Mouse (Mus musculus) lung, postnatal 0 days (tissue): ENCODE results near the gene Banp. TPM values are rescaled to one million over a fixed set of nuclear protein-coding genes. Genes with fewer than 3 reads are reported as not detected.

Source experiments
- ATAC-seq: fragments of 200-750 bp; cut with Nextera tagmentation; 2 replicates; pipeline ENCODE4 v1.8.0; 2017; ENCODE audit warnings: moderate library complexity
- DNase-seq: peaks from one replicate; pipeline ENCODE4 v3.0.0-alpha.2; 2016; ENCODE audit warnings: low spot score
- H3K27ac ChIP-seq: fragments of 300-500 bp; sonication (generic); 2 replicates; pipeline ENCODE4 v1.5.1; 2014; ENCODE audit warnings: antibody characterized with exemption, mild to moderate bottlenecking, low read length, mixed read lengths
- H3K27me3 ChIP-seq: fragments of 300-500 bp; sonication (generic); replicated peaks from 2 replicates; pipeline ENCODE4 v1.6.1; 2014; ENCODE audit warnings: low read length, mixed read lengths; ENCODE audit not compliant: insufficient read depth
- H3K36me3 ChIP-seq: fragments of 300-500 bp; sonication (generic); 2 replicates; pipeline ENCODE4 v1.6.1; 2014; ENCODE audit warnings: low read length, mixed read lengths; ENCODE audit not compliant: insufficient read depth
- H3K4me1 ChIP-seq: fragments of 300-500 bp; sonication (generic); 2 replicates; pipeline ENCODE4 v1.6.1; 2014; ENCODE audit warnings: antibody characterized with exemption, low read depth, low read length, mixed read lengths; ENCODE audit not compliant: insufficient read depth
- H3K4me2 ChIP-seq: fragments of 300-500 bp; sonication (generic); replicated peaks from 2 replicates; pipeline ENCODE4 v1.6.1; 2014; ENCODE audit warnings: low read depth, mild to moderate bottlenecking, low read length, moderate library complexity, mixed read lengths
- H3K4me3 ChIP-seq: fragments of 300-500 bp; sonication (generic); 2 replicates; pipeline ENCODE4 v1.5.1; 2014; ENCODE audit warnings: low read depth, low read length
- H3K9ac ChIP-seq: fragments of 300-500 bp; sonication (generic); replicated peaks from 2 replicates; pipeline ENCODE4 v1.6.1; 2014; ENCODE audit warnings: low read depth, mild to moderate bottlenecking
- H3K9me3 ChIP-seq: fragments of 300-500 bp; sonication (generic); 2 replicates; pipeline ENCODE4 v1.6.1; 2016; ENCODE audit warnings: low read length, mixed read lengths
- CTCF ChIP-seq: IDR thresholded peaks from 2 replicates; pipeline ENCODE4 v1.5.1; 2016; ENCODE audit warnings: antibody characterized with exemption, mild to moderate bottlenecking
- EP300 ChIP-seq: IDR thresholded peaks from 2 replicates; pipeline ENCODE4 v1.6.1; 2016; ENCODE audit warnings: antibody characterized with exemption, mild to moderate bottlenecking, control low read depth
- WGBS: fragments of 180-500 bp; shearing (Covaris S2); extraction: QIAGEN DNeasy Blood & Tissue Kit; methylation state at CpG from one replicate; pipeline ENCODE4 v1.1.7; 2014; 5-methylcytosine and 5-hydroxymethylcytosine counted together
- polyA plus RNA-seq: library from polyadenylated mRNA; unstranded; fragments of >200 nt; fragmentation: Nextera tagmentation; extraction: Ambion mirVana; gene quantifications from 2 replicates; pipeline ENCODE4 v1.2.1, GENCODE M21; 2015

The Banp gene
- polyA plus RNA-seq, 1 experiment from 2014 or later = 17.1 TPM

GRCm38 (mm10) chr8:121952122-121952521 is 2.6 kb downstream of the Banp start:
- no peak for TF ChIP-seq EP300
- no peak for TF ChIP-seq CTCF
- H3K27me3 ChIP-seq = no peaks in the 10 kb centered on the region
- ATAC-seq (no peak), DNase-seq (no peak)
- no peak overlapping the region for H3K27ac ChIP-seq
- peaks cover 14% of the 10 kb centered on the region; the same call in 1 of the 2 replicates for H3K4me1 ChIP-seq
- peak overlapping the region; percentile 72 for H3K4me2 ChIP-seq
- 0 out of 2 replicates have a peak, but pooled peaks cover 4% of the 10 kb centered on the region for H3K36me3 ChIP-seq
- H3K9me3 ChIP-seq = no peaks in the 10 kb centered on the region
- no peak overlapping the region for H3K9ac ChIP-seq
- H3K4me3 ChIP-seq = no peak overlapping the region

GRCm38 (mm10) chr8:121952800-121953199 is 3.2 kb downstream of the Banp start:
- H3K4me3 ChIP-seq = no peak overlapping the region
- peaks cover 14% of the 10 kb centered on the region; the same call in 1 of the 2 replicates for H3K4me1 ChIP-seq

GRCm38 (mm10) chr8:121953821-121954545 is 4.4 kb downstream of the Banp start:
- TF ChIP-seq EP300 (no peak), CTCF (no peak)
- H3K27ac ChIP-seq = no peak overlapping the region
- H3K27me3 ChIP-seq = no peaks in the 10 kb centered on the region
- H3K9ac ChIP-seq = no peak overlapping the region
- 67% methylated on average over 3 of the region's 3 CpGs for WGBS
- DNase-seq = no peak
- no peaks in the 10 kb centered on the region for H3K9me3 ChIP-seq
- peaks cover 10% of the 10 kb centered on the region; the same call in 1 of the 2 replicates for H3K4me1 ChIP-seq
- no peak overlapping the region for H3K4me2 ChIP-seq
- H3K4me3 ChIP-seq = no peak overlapping the region
- ATAC-seq = no peak
- H3K36me3 ChIP-seq = 0 out of 2 replicates have a peak, but pooled peaks cover 4% of the 10 kb centered on the region

More at GRCm38 (mm10) chr8:121952800-121953199, 3.2 kb downstream of the Banp start:
- no peak overlapping the region for H3K9ac ChIP-seq
- H3K36me3 ChIP-seq = 0 out of 2 replicates have a peak, but pooled peaks cover 4% of the 10 kb centered on the region
- no peak for ATAC-seq
- H3K9me3 ChIP-seq = no peaks in the 10 kb centered on the region
- no peak overlapping the region for H3K4me2 ChIP-seq
- TF ChIP-seq EP300 = no peak
- no peak for TF ChIP-seq CTCF
- WGBS = 85% methylated on average over 7 of the region's 7 CpGs
- H3K27me3 ChIP-seq = no peaks in the 10 kb centered on the region
- no peak overlapping the region for H3K27ac ChIP-seq
- DNase-seq = no peak

- no peak overlapping the region for H3K4me2 ChIP-seq
- H3K9me3 ChIP-seq = no peaks in the 10 kb centered on the region
- H3K9ac ChIP-seq = no peak overlapping the region
- H3K27ac ChIP-seq = no peak overlapping the region
- TF ChIP-seq EP300 (no peak), CTCF (no peak)
- H3K4me1 ChIP-seq = peaks cover 10% of the 10 kb centered on the region; the same call in 1 of the 2 replicates
- WGBS = 55% methylated on average over 10 of the region's 10 CpGs
- DNase-seq (no peak), ATAC-seq (no peak)
- no peaks in the 10 kb centered on the region for H3K27me3 ChIP-seq
- H3K4me3 ChIP-seq = no peak overlapping the region
- H3K36me3 ChIP-seq = 0 out of 2 replicates have a peak, but pooled peaks cover 4% of the 10 kb centered on the region
These were observed 5.5 kb downstream of the Banp start for GRCm38 (mm10) chr8:121954981-121955555.

DNA sequence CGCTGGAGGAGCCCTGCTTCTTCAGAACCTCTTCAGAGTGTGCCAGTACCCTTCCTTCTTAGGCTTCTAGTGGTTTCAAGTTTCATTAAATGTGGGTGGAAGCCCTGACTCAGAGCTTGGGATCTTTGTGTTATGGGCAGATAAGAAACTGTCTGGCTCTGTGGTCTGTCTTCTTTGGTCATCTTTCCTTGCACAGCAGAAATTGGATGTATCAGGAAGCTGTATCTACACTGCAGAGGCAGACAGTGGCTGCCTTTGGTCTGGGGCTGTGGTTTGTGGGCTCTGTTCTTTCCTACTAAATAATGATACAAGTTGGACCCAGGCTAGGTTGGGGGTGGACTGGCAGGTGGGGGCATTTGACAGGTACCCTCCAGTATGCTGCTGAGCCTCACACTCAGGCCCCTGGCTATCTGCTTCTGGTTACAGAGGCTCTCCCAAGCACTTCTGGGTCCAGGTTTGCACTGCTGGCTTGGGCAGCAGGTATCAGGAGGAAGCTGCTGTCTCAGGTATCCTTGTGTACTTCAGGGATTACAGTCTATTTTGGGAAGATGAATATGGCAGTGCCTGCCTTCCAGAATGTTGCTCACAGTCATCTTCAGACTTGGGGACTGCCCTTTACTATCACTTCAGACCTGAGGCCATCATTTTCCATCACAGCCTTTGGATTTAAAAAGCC is 6.4 kb downstream of the Banp start:
- H3K9ac ChIP-seq = no peak overlapping the region
- H3K4me2 ChIP-seq = no peak overlapping the region
- DNase-seq (no peak), ATAC-seq (no peak)
- TF ChIP-seq CTCF = no peak
- no peak for TF ChIP-seq EP300
- H3K27me3 ChIP-seq = no peaks in the 10 kb centered on the region
- no peak overlapping the region for H3K4me3 ChIP-seq
- no peak overlapping the region for H3K27ac ChIP-seq
- H3K36me3 ChIP-seq = 0 out of 2 replicates have a peak, but pooled peaks cover 4% of the 10 kb centered on the region
- 38% methylated on average over 1 of the region's 1 CpGs for WGBS
- H3K4me1 ChIP-seq = peaks cover 10% of the 10 kb centered on the region; the same call in 1 of the 2 replicates
- no peaks in the 10 kb centered on the region for H3K9me3 ChIP-seq

DNA sequence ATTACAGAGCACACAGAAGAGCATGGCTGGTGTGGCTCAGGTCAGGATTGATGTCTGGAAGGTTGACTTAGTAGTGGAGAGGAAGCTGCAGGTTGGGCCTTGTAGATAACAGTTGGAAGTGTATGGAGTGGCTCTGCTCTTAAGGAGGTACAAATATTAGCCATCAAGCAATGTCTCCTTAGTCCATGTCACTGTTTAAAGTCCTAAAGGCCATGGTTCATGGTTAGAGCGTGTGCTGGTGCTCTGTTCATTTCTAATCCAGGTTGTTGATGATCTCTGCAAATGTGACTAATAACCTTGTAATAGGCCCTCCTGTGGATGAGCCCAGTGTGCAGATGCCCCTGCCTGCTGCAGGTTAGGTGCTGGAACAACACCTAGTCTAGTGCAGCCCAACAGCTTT is 8.8 kb downstream of the Banp start:
- 89% methylated on average over 1 of the region's 1 CpGs for WGBS
- no peak overlapping the region for H3K4me3 ChIP-seq
- TF ChIP-seq CTCF (no peak), EP300 (no peak)
- ATAC-seq = no peak
- H3K9me3 ChIP-seq = no peaks in the 10 kb centered on the region
- H3K4me2 ChIP-seq = no peak overlapping the region
- H3K36me3 ChIP-seq = 0 out of 2 replicates have a peak, but pooled peaks cover 4% of the 10 kb centered on the region
- no peak for DNase-seq
- H3K4me1 ChIP-seq = no peaks in the 10 kb centered on the region
- H3K9ac ChIP-seq = no peak overlapping the region
- H3K27ac ChIP-seq = no peak overlapping the region
- H3K27me3 ChIP-seq = no peaks in the 10 kb centered on the region
